Mouse (Mus musculus): ENCODE measurements at regions not wholly inside any gene's neighbourhood (a gene's known extent, or its start where the extent isn't known, plus 50 kb on each side); places are given as distances from the start of the nearest gene placed in this dataset.

DNA sequence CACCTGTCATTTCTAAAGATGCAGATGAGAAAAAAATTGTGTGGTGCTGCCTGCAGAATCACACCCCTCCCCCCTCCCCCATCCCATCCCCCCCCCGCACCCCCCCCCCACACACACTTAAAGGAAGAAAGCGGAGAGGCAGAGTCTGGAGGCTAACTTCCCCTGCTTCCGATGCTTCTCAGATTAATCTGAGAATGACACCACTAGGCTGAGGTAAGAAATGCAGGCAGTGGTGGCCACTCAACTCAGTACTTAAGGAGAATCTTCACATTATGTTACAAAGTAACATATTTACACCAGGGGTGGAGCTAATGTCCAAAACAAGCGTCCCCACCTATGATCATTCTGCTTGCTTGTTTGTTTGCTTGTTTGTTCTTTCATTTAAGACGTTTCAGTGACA lies 309.4 kb downstream of the Setd4 start:
- no peaks in the 10 kb centered on the region for H3K9me3 ChIP-seq (ENCODE audit: low read length)
- H3K4me3 ChIP-seq (ENCODE audit: low read depth, low read length), result no peak overlapping the region
- H3K4me1 ChIP-seq (ENCODE audit: insufficient read depth, low read length), result peaks cover 3% of the 10 kb centered on the region
- H3K36me3 ChIP-seq (ENCODE audit: insufficient read depth, low read length), result no peaks in the 10 kb centered on the region
- no peak overlapping the region for H3K9ac ChIP-seq (replicated peaks; ENCODE audit: low read length, poor library complexity, severe bottlenecking)
- ATAC-seq (ENCODE audit: low FRiP score), result no peak
- 0 out of 2 replicates have a peak, but pooled peaks cover 5% of the 10 kb centered on the region for H3K27me3 ChIP-seq (ENCODE audit: insufficient read depth, low read length)
- no peak overlapping the region for H3K4me2 ChIP-seq (ENCODE audit: low read depth, low read length, poor library complexity, severe bottlenecking)
- TF ChIP-seq CTCF (IDR thresholded peaks at IDR 0.05), result peak; percentile 60
- H3K27ac ChIP-seq (ENCODE audit: low read depth, low read length), result no peak overlapping the region
- DNase-seq (ENCODE audit: low spot score), result peak; percentile 22
- WGBS, result 31% methylated on average over 5 of the region's 5 CpGs

DNA sequence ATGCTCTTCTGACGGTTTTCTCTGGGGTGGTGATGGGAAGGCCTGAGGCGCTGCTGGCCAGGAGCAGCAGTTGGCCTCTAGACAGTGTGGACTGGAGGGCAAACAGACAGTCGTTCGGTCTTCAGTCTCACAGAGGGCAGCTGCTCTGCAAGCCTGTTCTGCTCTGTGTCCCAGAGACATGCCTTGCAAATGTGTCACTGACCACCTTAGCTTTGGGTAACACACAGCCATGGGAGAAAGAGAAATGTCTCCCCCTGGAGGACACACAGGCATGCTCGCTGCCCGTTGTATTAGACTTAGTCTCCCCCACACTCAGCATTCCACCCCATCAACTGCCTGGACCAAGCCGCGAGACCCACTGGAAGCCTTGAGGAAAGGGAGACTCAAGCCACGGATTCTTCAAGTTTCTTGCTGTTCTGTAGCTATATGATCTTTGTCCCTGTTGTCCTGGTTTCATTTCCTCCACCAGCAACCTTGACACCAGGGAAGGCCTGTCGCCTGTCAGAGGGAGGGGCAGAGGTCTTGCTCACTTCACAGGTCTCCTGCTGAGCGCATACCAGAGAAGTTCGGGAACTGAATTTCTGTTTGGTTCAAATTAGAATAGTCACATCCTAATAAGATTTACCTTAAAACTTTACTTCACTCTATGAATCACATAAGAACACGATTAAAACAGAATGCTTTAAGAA lies 310.8 kb downstream of the Setd4 start:
- peak; percentile 85 for TF ChIP-seq CTCF (IDR thresholded peaks at IDR 0.05)
- Histone ChIP-seq H3K27me3 (ENCODE audit: insufficient read depth, low read length) (0 out of 2 replicates have a peak, but pooled peaks cover 5% of the 10 kb centered on the region), H3K9ac (replicated peaks; ENCODE audit: low read length, poor library complexity, severe bottlenecking) (no peak overlapping the region), H3K4me1 (ENCODE audit: insufficient read depth, low read length) (peaks cover 3% of the 10 kb centered on the region), H3K27ac (ENCODE audit: low read depth, low read length) (no peak overlapping the region), H3K4me2 (ENCODE audit: low read depth, low read length, poor library complexity, severe bottlenecking) (no peak overlapping the region), H3K9me3 (ENCODE audit: low read length) (no peaks in the 10 kb centered on the region), H3K36me3 (ENCODE audit: insufficient read depth, low read length) (no peaks in the 10 kb centered on the region), H3K4me3 (ENCODE audit: low read depth, low read length) (no peak overlapping the region)
- DNase-seq (ENCODE audit: low spot score), result peak; percentile 89
- ATAC-seq (ENCODE audit: low FRiP score), result no peak
- WGBS, result 31% methylated on average over 13 of the region's 13 CpGs

DNA sequence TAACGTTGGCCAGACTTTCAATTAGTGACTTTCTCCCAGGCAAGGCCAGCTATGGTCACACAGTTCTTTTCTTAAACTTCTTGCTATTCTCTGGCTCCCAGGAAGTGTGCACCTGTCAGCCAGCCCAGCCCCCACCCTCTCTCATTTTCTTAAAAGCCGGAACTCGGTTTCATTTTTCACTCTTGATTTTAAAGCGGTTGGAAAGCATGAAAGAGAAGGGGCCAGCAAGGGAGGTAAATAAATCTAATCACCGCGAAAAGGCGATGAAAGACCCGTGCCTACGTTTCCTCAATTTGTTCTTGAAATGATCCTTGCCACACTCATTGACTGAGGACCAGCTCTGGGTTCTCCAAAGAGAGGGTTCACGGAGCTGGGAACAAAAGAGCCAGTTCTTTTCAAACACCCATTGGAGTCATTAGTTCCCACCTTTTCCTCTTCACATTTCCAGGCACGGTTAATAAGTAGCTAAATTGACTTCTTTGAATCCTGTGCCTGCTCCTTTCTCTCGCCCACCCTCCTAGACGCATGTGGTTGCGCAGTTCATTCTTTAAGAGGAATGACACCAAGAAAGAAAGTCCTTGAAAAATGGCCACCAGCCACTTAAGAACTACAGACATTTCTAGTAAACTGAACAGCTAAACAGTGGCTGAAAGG lies 311.6 kb downstream of the Setd4 start:
- Histone ChIP-seq H3K4me1 (ENCODE audit: insufficient read depth, low read length) (peaks cover 3% of the 10 kb centered on the region), H3K27ac (ENCODE audit: low read depth, low read length) (no peak overlapping the region), H3K9ac (replicated peaks; ENCODE audit: low read length, poor library complexity, severe bottlenecking) (no peak overlapping the region), H3K4me3 (ENCODE audit: low read depth, low read length) (no peak overlapping the region), H3K36me3 (ENCODE audit: insufficient read depth, low read length) (no peaks in the 10 kb centered on the region), H3K9me3 (ENCODE audit: low read length) (no peaks in the 10 kb centered on the region), H3K27me3 (ENCODE audit: insufficient read depth, low read length) (0 out of 2 replicates have a peak, but pooled peaks cover 5% of the 10 kb centered on the region), H3K4me2 (ENCODE audit: low read depth, low read length, poor library complexity, severe bottlenecking) (no peak overlapping the region)
- DNase-seq (ENCODE audit: low spot score), result no peak
- WGBS, result 36% methylated on average over 14 of the region's 14 CpGs
- ATAC-seq (ENCODE audit: low FRiP score), result no peak
- TF ChIP-seq CTCF (IDR thresholded peaks at IDR 0.05), result no peak

DNA sequence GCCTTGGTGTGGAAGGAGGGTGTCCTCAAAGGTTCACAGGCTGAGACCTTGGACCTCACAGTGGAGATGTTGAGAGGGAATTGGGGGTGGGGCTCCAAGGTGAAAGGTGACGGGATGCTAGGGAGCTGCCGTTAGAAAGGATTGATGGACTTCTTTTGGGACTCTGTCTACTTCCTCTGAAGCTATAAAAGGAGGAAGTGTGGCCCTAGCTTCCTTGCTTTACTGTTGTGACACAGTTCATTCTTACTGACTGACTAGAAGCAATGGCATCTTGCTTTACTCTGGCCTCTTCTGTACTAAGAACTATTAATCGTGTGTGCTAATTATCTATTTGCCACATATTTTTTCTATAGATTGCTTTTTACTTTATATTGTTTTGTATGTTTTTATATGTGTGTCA lies 315.8 kb downstream of the Setd4 start:
- no peak for ATAC-seq (ENCODE audit: low FRiP score)
- TF ChIP-seq CTCF (IDR thresholded peaks at IDR 0.05), result no peak
- H3K9ac ChIP-seq (replicated peaks; ENCODE audit: low read length, poor library complexity, severe bottlenecking), result no peak overlapping the region

DNA sequence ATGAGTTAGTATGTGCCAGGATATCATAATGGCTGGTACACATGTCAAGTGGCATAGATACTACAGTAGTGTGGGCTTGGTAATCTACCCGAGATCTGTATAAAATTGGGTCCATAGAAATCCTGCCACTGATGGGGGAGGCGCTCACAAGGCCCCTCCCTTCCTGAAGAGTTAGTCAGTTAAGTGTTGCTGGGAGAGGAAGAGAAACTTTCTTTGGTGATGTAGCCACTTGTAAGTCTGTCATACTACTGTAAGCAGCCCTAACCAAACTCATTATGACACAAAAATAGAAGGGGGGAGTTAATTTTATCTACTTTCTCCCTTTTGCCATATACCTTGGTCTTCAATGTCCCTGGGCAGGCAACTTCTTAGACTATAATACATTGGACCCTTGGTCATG lies 316.3 kb downstream of the Setd4 start:
- H3K4me1 ChIP-seq (ENCODE audit: insufficient read depth, low read length), result no peaks in the 10 kb centered on the region
- H3K4me3 ChIP-seq (ENCODE audit: low read depth, low read length), result no peak overlapping the region
- no peak overlapping the region for H3K9ac ChIP-seq (replicated peaks; ENCODE audit: low read length, poor library complexity, severe bottlenecking)
- no peaks in the 10 kb centered on the region for H3K9me3 ChIP-seq (ENCODE audit: low read length)
- no peak for TF ChIP-seq CTCF (IDR thresholded peaks at IDR 0.05)
- H3K4me2 ChIP-seq (ENCODE audit: low read depth, low read length, poor library complexity, severe bottlenecking), result no peak overlapping the region
- H3K27me3 ChIP-seq (ENCODE audit: insufficient read depth, low read length), result no peaks in the 10 kb centered on the region
- H3K36me3 ChIP-seq (ENCODE audit: insufficient read depth, low read length), result no peaks in the 10 kb centered on the region
- no peak overlapping the region for H3K27ac ChIP-seq (ENCODE audit: low read depth, low read length)
- no peak for ATAC-seq (ENCODE audit: low FRiP score)
- no peak for DNase-seq (ENCODE audit: low spot score)
- WGBS, result 81% methylated on average over 2 of the region's 2 CpGs

More for the DNA sequence above, 315.8 kb downstream of the Setd4 start:
- Histone ChIP-seq H3K27ac (ENCODE audit: low read depth, low read length) (no peak overlapping the region), H3K36me3 (ENCODE audit: insufficient read depth, low read length) (no peaks in the 10 kb centered on the region), H3K27me3 (ENCODE audit: insufficient read depth, low read length) (0 out of 2 replicates have a peak, but pooled peaks cover 2% of the 10 kb centered on the region), H3K9me3 (ENCODE audit: low read length) (no peaks in the 10 kb centered on the region), H3K4me2 (ENCODE audit: low read depth, low read length, poor library complexity, severe bottlenecking) (no peak overlapping the region), H3K4me1 (ENCODE audit: insufficient read depth, low read length) (peaks cover 3% of the 10 kb centered on the region), H3K4me3 (ENCODE audit: low read depth, low read length) (no peak overlapping the region)
- WGBS, result 84% methylated on average over 3 of the region's 3 CpGs
- DNase-seq (ENCODE audit: low spot score), result no peak

DNA sequence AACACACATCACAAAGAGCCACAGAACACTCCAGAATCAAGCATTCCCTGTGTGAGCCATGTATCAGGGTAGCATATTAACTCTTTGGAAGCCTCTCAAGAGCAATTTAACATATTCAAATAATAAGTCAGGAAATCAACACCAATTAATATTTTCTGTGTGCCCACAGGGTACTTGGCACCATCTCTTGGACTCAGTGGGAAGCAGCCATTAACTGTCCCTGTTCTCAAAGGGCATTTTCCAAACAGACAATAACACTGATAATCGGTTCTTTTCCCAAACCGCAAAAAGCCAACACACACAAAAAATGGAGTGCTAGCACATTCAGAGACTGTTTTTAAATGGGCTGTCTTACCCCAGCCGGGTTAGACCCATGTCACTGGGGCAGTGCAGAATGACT lies 317.0 kb downstream of the Setd4 start:
- no peaks in the 10 kb centered on the region for H3K9me3 ChIP-seq (ENCODE audit: low read length)
- H3K27ac ChIP-seq (ENCODE audit: low read depth, low read length), result no peak overlapping the region
- no peak overlapping the region for H3K4me2 ChIP-seq (ENCODE audit: low read depth, low read length, poor library complexity, severe bottlenecking)
- H3K4me1 ChIP-seq (ENCODE audit: insufficient read depth, low read length), result no peaks in the 10 kb centered on the region
- ATAC-seq (ENCODE audit: low FRiP score) (no peak), DNase-seq (ENCODE audit: low spot score) (no peak)
- H3K36me3 ChIP-seq (ENCODE audit: insufficient read depth, low read length), result no peaks in the 10 kb centered on the region
- H3K4me3 ChIP-seq (ENCODE audit: low read depth, low read length), result no peak overlapping the region
- 76% methylated on average over 3 of the region's 3 CpGs for WGBS
- no peaks in the 10 kb centered on the region for H3K27me3 ChIP-seq (ENCODE audit: insufficient read depth, low read length)
- no peak overlapping the region for H3K9ac ChIP-seq (replicated peaks; ENCODE audit: low read length, poor library complexity, severe bottlenecking)
- TF ChIP-seq CTCF (IDR thresholded peaks at IDR 0.05), result no peak
